Comparison of ENCODE assay signal across 10 mouse cellular contexts in the genomic region with DNA sequence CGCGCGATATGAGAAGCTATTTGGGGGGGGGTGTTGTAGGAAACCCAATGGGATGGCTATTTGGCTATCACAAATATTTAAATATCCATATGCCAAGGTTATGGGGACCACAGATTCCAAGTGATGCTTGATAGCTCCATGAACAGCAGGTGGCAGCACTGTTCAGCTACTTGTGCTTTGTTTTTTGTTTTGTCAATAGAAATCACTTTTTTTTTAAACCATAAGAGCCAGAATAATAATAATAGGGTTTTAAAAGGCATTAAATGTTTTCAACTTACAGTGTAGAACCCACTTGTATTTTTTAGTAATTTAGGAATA.
DNase-seq lines count a peak whose midpoint lies in the region; ATAC-seq and TF ChIP-seq lines count a peak whose summit lies in the region.
"Had no signal": no experiment of that assay in that cellular context is flagged by ENCODE, and none has a peak within 500 bp of the region (broad histone marks: within the 10 kb centered on the region; RNA-seq: fewer than 3 reads in every experiment).

No protein-coding gene starts in this region.

- no peak overlapping the region for H3K9ac ChIP-seq in hindbrain, embryonic 11.5 days (ENCODE audit: low read depth, low read length)
- H3K9ac ChIP-seq in hindbrain, embryonic 16.5 days (ENCODE audit: low read depth, low read length): no peak overlapping the region
- H3K9ac ChIP-seq in lung, embryonic 14.5 days: no peak overlapping the region
- no peak overlapping the region for H3K9ac ChIP-seq in intestine, embryonic 15.5 days
- H3K9ac ChIP-seq: heart, embryonic 15.5 days; lung, embryonic 15.5 days had no signal

- no peaks in the 10 kb centered on the region for H3K4me1 ChIP-seq in hindbrain, embryonic 11.5 days (replicated peaks; ENCODE audit: control insufficient read depth, insufficient read depth, low read length)
- H3K4me1 ChIP-seq in hindbrain, embryonic 16.5 days (ENCODE audit: control insufficient read depth, insufficient read depth, low read depth, low read length): no peaks in the 10 kb centered on the region
- no peaks in the 10 kb centered on the region for H3K4me1 ChIP-seq in cortical plate, adult 2 months (ENCODE audit: control insufficient read depth, insufficient read depth, low read length)
- no peaks in the 10 kb centered on the region for H3K4me1 ChIP-seq in lung, embryonic 14.5 days (ENCODE audit: insufficient read depth)
- H3K4me1 ChIP-seq in intestine, embryonic 15.5 days (replicated peaks): no peaks in the 10 kb centered on the region
- H3K4me1 ChIP-seq: heart, embryonic 15.5 days; lung, embryonic 15.5 days had no signal

- no peaks in the 10 kb centered on the region for H3K9me3 ChIP-seq in hindbrain, embryonic 11.5 days (ENCODE audit: control insufficient read depth, low read length)
- no peaks in the 10 kb centered on the region for H3K9me3 ChIP-seq in hindbrain, embryonic 16.5 days (ENCODE audit: control insufficient read depth, low read length)
- no peaks in the 10 kb centered on the region for H3K9me3 ChIP-seq in lung, embryonic 14.5 days (ENCODE audit: low read depth, low read length)
- H3K9me3 ChIP-seq in intestine, embryonic 15.5 days: no peaks in the 10 kb centered on the region
- H3K9me3 ChIP-seq: heart, embryonic 15.5 days; lung, embryonic 15.5 days had no signal

- no peak overlapping the region for H3K4me2 ChIP-seq in hindbrain, embryonic 11.5 days (replicated peaks; ENCODE audit: low read depth, low read length)
- H3K4me2 ChIP-seq in hindbrain, embryonic 16.5 days (ENCODE audit: low read length): no peak overlapping the region
- no peak overlapping the region for H3K4me2 ChIP-seq in lung, embryonic 14.5 days
- no peak overlapping the region for H3K4me2 ChIP-seq in intestine, embryonic 15.5 days (replicated peaks)
- H3K4me2 ChIP-seq: heart, embryonic 15.5 days; lung, embryonic 15.5 days had no signal

- no peaks in the 10 kb centered on the region for H3K36me3 ChIP-seq in hindbrain, embryonic 11.5 days (ENCODE audit: control insufficient read depth, insufficient read depth, low read length)
- no peaks in the 10 kb centered on the region for H3K36me3 ChIP-seq in hindbrain, embryonic 16.5 days (ENCODE audit: control insufficient read depth, insufficient read depth, low read length)
- no peaks in the 10 kb centered on the region for H3K36me3 ChIP-seq in lung, embryonic 14.5 days (ENCODE audit: insufficient read depth)
- H3K36me3 ChIP-seq in intestine, embryonic 15.5 days: no peaks in the 10 kb centered on the region
- H3K36me3 ChIP-seq: heart, embryonic 15.5 days; lung, embryonic 15.5 days had no signal

- peak; percentile 57; the same call in 1 of the 2 replicates for ATAC-seq in hindbrain, embryonic 11.5 days (ENCODE audit: low FRiP score)
- ATAC-seq in hindbrain, embryonic 16.5 days: no peak
- no peak for ATAC-seq in lung, embryonic 14.5 days (ENCODE audit: insufficient read depth)
- no peak for ATAC-seq in activated CD4-positive, CD25-positive, alpha-beta regulatory T cell, adult 4 months
- ATAC-seq in intestine, embryonic 15.5 days: no peak

- 78% methylated on average over 3 of the region's 3 CpGs for WGBS in hindbrain, embryonic 11.5 days
- 61% methylated on average over 3 of the region's 3 CpGs for WGBS in hindbrain, embryonic 16.5 days
- WGBS in lung, embryonic 14.5 days: 77% methylated on average over 3 of the region's 3 CpGs
- 74% methylated on average over 3 of the region's 3 CpGs for WGBS in intestine, embryonic 15.5 days

- peak; percentile 48; the same call in 1 of the 2 replicates for TF ChIP-seq CTCF in cortical plate, adult 2 months (IDR thresholded peaks at IDR 0.05; ENCODE audit: extremely low read depth, insufficient read depth, low read length)
- TF ChIP-seq CTCF in lung, embryonic 14.5 days (IDR thresholded peaks at IDR 0.05; ENCODE audit: low read depth): peak; percentile 63

- peak; percentile 62 for DNase-seq in hindbrain, embryonic 11.5 days (ENCODE audit: low spot score)
- peak; percentile 7 for DNase-seq in urinary bladder, postnatal 25 days (ENCODE audit: low spot score)
- no peak for DNase-seq in urinary bladder, postnatal 10 days (ENCODE audit: low spot score)
- peak; percentile 70 for DNase-seq in lung, embryonic 14.5 days

- no peak for TF ChIP-seq POLR2A in cortical plate, adult 2 months (IDR thresholded peaks at IDR 0.05; ENCODE audit: extremely low read depth, insufficient read depth, low read length)

- no peak overlapping the region for H3K27ac ChIP-seq in hindbrain, embryonic 11.5 days (ENCODE audit: low read depth, low read length)
- H3K27ac ChIP-seq in hindbrain, embryonic 16.5 days (ENCODE audit: low read depth, low read length): no peak overlapping the region
- no peak overlapping the region for H3K27ac ChIP-seq in cortical plate, adult 2 months (ENCODE audit: insufficient read depth, low read length)
- H3K27ac ChIP-seq in lung, embryonic 14.5 days (ENCODE audit: low read depth): no peak overlapping the region
- no peak overlapping the region for H3K27ac ChIP-seq in intestine, embryonic 15.5 days
- H3K27ac ChIP-seq: heart, embryonic 15.5 days; lung, embryonic 15.5 days had no signal

- no peaks in the 10 kb centered on the region for H3K27me3 ChIP-seq in hindbrain, embryonic 11.5 days (ENCODE audit: control insufficient read depth, insufficient read depth, low read length)
- no peaks in the 10 kb centered on the region for H3K27me3 ChIP-seq in hindbrain, embryonic 16.5 days (replicated peaks; ENCODE audit: control insufficient read depth, insufficient read depth, low read length)
- H3K27me3 ChIP-seq in lung, embryonic 14.5 days (ENCODE audit: insufficient read depth, low read length): no peaks in the 10 kb centered on the region
- H3K27me3 ChIP-seq in intestine, embryonic 15.5 days (replicated peaks): no peaks in the 10 kb centered on the region
- H3K27me3 ChIP-seq: heart, embryonic 15.5 days; lung, embryonic 15.5 days had no signal

- no peak overlapping the region for H3K4me3 ChIP-seq in hindbrain, embryonic 11.5 days (ENCODE audit: low read depth, low read length)
- no peak overlapping the region for H3K4me3 ChIP-seq in hindbrain, embryonic 16.5 days (ENCODE audit: low read length)
- H3K4me3 ChIP-seq in cortical plate, adult 2 months (ENCODE audit: insufficient read depth, low read length): no peak overlapping the region
- H3K4me3 ChIP-seq in lung, embryonic 14.5 days (ENCODE audit: low read depth, low read length): no peak overlapping the region
- no peak overlapping the region for H3K4me3 ChIP-seq in intestine, embryonic 15.5 days (replicated peaks)
- H3K4me3 ChIP-seq: heart, embryonic 15.5 days; lung, embryonic 15.5 days had no signal
